Mouse (Mus musculus): ENCODE data around the gene Rras. TPM values are rescaled to one million over a fixed set of nuclear protein-coding genes. Genes with fewer than 3 reads are reported as not detected.

The Rras gene
- total RNA-seq, 2 experiments from 2014 or later: 12.7 to 77.1 TPM

GRCm38 (mm10) chr7:45024281-45025248 lies 6.8 kb downstream of the Rras start:
- no peak for ATAC-seq (ENCODE audit: poor library complexity, severe bottlenecking)

GRCm38 (mm10) chr7:45025601-45026220 lies 8.0 kb downstream of the Rras start:
- ATAC-seq (ENCODE audit: poor library complexity, severe bottlenecking): no peak

DNA sequence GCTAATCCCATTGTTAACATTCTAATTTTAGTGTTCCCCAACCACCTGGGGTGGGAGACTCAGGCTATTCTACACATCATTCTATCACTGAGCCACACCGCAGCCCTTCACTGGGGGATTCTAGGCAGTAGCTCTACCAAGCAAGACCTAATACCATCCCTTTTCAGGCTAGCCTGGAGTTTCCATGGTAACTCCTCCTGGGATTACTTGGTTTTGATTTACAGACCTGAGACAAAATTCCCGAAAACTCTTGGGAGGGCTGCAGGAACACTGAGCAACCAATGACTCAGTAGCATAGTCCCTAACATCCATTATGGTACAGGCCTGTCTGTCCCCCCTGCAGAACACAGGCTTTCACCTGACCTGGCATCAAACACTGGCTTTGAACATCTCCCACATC lies 8.5 kb downstream of the Rras start:
- no peak for ATAC-seq (ENCODE audit: poor library complexity, severe bottlenecking)

GRCm38 (mm10) chr7:45027761-45028160 lies 10.0 kb downstream of the Rras start:
- no peak for ATAC-seq (ENCODE audit: poor library complexity, severe bottlenecking)

GRCm38 (mm10) chr7:45028351-45028750 lies 10.6 kb downstream of the Rras start:
- no peak for ATAC-seq (ENCODE audit: poor library complexity, severe bottlenecking)

- ATAC-seq (ENCODE audit: poor library complexity, severe bottlenecking): no peak
Measured at GRCm38 (mm10) chr7:45029995-45030394, 12.2 kb downstream of the Rras start.

GRCm38 (mm10) chr7:45030857-45031256 lies 13.1 kb downstream of the Rras start:
- no peak for ATAC-seq (ENCODE audit: poor library complexity, severe bottlenecking)

- no peak for ATAC-seq (ENCODE audit: poor library complexity, severe bottlenecking)
Measured at GRCm38 (mm10) chr7:45033722-45034359, 16.1 kb downstream of the Rras start.

DNA sequence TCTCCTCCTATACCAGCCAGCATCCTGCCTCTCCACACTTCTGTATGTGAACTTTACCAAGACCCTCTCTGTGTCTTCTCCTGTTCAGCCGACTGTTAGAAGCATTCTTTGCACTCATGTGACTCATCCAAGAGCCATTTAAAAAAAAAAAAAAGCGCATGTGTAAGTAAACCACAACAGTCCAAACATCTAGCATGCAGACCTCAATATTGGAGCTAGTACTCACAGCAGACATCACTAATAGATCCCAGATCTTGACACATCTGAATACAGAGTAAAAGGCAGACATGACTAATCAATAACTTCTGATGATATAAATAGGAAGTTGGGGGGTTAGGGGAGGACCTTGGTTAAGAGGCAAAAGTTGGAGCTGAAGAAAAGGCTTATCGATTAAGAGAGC lies 17.9 kb downstream of the Rras start:
- no peak for ATAC-seq (ENCODE audit: poor library complexity, severe bottlenecking)

- no peak for ATAC-seq (ENCODE audit: poor library complexity, severe bottlenecking)
Measured at GRCm38 (mm10) chr7:45036702-45037101, 18.9 kb downstream of the Rras start.

GRCm38 (mm10) chr7:45037720-45038361 lies 20.1 kb downstream of the Rras start:
- peak; percentile 79 for ATAC-seq (ENCODE audit: poor library complexity, severe bottlenecking)

GRCm38 (mm10) chr7:45038411-45038810 lies 20.6 kb downstream of the Rras start:
- no peak for ATAC-seq (ENCODE audit: poor library complexity, severe bottlenecking)

DNA sequence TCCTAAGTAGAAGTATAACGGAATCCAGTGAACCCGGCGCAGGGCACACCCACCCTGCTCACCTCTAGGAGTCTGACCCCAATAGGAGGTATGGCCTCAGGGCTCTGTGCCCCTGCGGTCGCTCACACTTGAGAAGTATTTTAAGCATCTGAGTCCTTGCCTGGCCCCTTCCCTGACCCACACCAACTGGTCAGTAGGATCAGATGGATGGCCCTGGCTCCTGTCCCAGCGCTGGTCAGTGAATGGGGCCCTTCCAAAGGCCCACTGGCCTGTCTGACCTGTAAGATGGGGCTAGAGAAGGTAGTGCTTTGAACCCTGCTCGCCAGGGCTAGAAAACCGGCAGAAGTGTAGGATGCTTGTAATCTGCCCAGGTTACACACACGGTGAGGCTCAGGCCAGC lies 23.1 kb downstream of the Rras start:
- ATAC-seq (ENCODE audit: poor library complexity, severe bottlenecking): no peak

GRCm38 (mm10) chr7:45043307-45043706 lies 25.5 kb downstream of the Rras start:
- ATAC-seq (ENCODE audit: poor library complexity, severe bottlenecking): no peak

GRCm38 (mm10) chr7:45045741-45046140 lies 28.0 kb downstream of the Rras start:
- ATAC-seq (ENCODE audit: poor library complexity, severe bottlenecking): no peak

DNA sequence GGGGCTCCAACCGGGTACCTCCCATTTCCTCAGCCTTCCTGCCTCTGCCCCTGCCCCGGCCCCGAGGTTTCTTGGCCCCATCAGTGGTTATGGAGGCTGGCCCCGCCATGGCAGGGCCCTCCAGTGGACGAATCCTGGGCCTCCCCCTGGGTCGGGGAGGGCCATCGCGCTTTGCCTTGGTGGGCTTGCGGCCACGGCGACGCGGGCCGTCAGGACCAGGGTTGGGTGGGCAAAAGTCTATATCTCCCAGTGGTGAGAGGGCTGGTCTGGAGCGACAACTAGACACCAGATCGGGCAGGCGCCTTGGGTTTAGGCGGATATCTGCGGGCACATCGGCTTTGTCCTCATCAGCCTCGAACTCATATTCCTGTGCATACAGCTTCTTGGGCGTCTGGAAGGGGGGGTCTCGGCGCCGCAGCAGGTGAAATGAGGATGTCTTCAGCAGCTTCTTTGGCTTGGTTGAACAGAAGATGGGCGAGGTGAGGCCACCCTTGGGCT lies 29.1 kb downstream of the Rras start:
- ATAC-seq (ENCODE audit: poor library complexity, severe bottlenecking): no peak

DNA sequence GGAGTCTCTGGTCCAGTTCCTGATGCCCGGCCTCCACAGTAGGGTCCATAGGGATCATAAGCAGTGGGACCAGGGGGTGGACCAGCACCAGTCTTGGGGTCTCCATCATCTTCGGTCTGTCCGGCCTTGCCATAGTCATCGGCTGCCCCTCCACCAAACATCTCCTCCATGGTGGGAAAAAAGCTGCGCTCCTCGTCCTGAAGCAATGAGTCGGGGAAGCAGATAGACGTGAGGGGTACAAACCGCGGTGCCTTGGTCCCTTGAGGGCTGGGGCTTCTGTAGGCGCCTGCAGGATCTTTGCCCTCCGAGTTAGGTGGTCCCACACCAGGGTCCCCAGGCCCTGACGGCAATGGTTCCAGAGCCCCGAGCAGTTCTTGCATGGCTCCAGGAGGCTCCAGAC lies 29.7 kb downstream of the Rras start:
- ATAC-seq (ENCODE audit: poor library complexity, severe bottlenecking): no peak

- no peak for ATAC-seq (ENCODE audit: poor library complexity, severe bottlenecking)
Measured at GRCm38 (mm10) chr7:45048001-45048890, 30.5 kb downstream of the Rras start.

GRCm38 (mm10) chr7:45048923-45049657 lies 31.3 kb downstream of the Rras start:
- ATAC-seq (ENCODE audit: poor library complexity, severe bottlenecking): no peak
